Mouse (Mus musculus) T-helper 2 cell (primary cell): Measurements from ENCODE around the gene Elmo3.

Experiments used
- in situ Hi-C: fragments of 300-600 bp; cut with MboI, MseI; formaldehyde crosslinking; loops from one replicate; pipeline ENCODE4 v1.15.1; 2025; ENCODE audit warnings: high pct_unique_total_duplicates

The Elmo3 gene

DNA sequence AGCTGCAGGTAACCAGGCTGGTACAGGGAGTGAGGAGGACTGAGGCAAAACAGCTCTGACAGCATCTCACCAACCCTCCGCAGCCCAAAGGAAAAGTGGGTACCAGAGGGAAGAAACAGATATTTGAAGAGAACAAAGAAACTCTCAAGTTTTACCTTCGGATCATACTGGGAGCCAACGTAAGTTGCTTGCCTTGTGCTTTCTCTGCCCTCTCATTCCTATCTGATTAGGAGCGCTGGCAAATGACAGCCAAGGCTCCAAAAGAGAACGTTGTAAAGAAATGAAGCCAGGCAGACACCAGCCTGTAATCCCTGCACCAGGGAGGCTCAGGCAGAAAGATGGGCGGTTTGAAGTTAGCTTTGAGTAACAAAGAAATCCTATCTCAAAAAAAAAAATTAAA, 21.6 kb downstream of the Elmo3 start:
- in situ Hi-C loops, result loop anchor here (10.0 to 25.0 kb wide), 2 partner anchors 735 to 888 kb away; partner anchors contain the start of genes Nfatc3, Prmt7 and Slc7a6os

GRCm38 (mm10) chr8:105330325-105330724, 24.9 kb downstream of the Elmo3 start:
- in situ Hi-C loops, result loop anchor here (25.0 kb wide), 1 partner anchor 732 kb away; the partner anchor contains the start of gene Nfatc3

DNA sequence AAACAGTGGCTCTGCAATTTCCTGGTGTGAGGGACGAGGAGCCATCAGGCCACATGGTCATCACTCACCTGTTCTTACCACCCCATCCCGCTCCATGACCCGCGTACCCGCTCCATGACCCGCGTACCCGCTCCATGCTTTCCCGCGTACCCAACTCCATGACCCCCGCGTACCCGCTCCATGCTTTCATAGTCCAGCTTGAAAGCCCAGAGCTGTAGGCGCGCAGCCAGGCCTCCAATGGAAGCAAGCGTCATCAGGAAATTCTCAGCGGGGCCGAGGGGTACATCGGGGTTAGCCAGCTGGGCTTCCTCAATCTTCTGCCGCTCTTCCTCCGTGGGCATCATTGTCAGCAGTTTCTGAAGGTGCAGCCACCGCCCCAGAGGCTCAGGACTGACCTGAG, 26.1 kb downstream of the Elmo3 start:
- in situ Hi-C loops, result loop anchor here (25.0 kb wide), 1 partner anchor 731 kb away; the partner anchor contains the start of gene Nfatc3

DNA sequence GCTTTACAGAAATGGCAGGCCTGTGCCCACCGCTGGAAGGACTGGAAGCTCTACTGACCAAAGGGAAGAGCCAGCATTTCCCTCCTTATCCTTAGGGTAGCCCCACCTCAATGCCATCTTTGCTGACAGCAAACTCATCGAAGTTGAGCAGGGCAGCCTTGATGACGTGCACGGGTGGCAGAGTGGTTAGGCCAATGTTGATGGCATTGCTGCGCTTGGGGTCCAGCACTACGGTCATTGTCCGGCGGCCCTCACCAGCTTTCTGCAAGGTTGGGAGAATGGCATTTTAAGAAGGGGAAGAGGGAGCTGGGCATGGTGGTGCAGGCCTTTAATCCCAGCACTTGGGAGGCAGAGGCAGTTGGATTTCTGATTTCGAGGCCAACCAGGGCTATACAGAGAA, 26.5 kb downstream of the Elmo3 start:
- in situ Hi-C loops, result loop anchor here (25.0 kb wide), 1 partner anchor 730 kb away; the partner anchor contains the start of gene Nfatc3

DNA sequence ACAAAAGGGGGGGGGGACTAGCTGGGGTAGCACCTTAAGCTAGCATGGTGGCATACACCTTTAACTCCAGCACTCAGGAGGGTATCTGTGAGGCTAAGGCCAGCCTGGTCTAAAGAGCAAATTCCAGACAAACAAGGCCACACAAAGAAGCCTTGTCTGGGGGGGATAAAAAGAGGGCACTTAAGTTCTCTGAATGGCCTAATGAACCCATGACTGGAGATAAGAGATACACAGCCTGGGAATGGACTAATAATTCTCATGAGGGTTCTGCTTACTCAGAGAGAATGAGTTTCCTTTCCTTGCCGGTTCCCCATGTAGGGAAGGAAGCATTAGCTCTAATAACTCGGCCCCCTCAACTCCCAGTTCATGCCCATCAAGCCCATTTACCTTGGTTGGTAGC, 27.1 kb downstream of the Elmo3 start:
- in situ Hi-C loops, result loop anchor here (25.0 kb wide), 1 partner anchor 730 kb away; the partner anchor contains the start of gene Nfatc3

DNA sequence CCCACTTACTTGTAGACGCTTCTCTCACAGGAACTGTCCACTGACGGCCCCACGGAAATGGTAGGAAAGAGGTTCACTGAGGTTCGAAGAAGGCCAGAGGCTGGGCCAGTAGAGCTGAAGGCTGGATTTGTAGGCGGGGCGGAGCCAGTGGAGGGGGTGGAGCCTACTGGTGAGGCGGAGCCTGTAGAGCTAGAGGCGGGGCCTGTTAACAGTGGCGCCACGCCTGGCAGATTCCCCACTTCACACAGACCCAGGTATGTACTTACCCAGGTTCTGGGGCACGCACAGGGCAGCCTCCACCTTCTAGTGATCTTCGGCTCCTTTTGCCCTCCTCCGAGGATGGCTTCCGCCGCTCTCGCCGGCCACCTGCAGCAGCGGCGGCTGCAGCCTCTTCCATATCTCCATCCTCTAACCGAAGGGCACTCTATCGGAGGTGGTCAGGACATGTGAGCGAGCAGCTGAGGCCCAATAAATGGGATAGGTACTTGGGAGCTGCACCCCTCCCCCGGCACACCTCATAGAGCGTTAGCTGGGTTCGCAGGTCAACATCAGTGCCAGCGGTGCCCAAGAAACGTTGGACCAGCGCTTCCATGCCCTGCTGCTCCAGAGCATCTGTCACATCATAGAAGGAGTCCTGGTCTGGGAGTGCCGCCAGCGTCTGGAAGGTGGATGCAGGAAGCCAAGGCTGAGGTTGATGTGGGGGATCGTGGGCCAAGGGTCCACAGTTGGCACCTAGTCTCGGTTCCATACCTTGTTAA, 31.2 kb downstream of the Elmo3 start:
- in situ Hi-C loops, result loop anchor here (25.0 kb wide), 1 partner anchor 726 kb away; the partner anchor contains the start of gene Nfatc3

DNA sequence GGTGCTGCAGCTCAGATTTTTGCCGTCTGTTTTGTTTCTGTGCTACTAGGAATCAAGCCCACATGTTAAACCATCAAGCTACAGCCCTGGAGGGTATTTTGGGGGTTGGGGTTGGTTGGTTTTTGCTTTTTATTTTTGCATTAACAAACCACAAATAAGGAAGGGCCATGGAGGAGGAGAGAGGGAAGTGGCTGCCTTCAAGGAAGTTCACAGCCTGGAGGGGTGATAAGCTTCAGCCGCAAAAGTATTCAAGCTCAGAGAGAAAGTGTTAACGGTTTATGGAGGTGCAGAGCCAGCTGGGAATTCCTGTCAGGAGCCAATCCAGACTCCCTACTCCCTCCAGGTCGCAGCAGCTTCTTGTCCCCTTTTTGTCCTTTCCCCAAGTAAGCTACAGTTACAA, 33.6 kb downstream of the Elmo3 start:
- in situ Hi-C loops, result loop anchor here (25.0 kb wide), 1 partner anchor 723 kb away; the partner anchor contains the start of gene Nfatc3

DNA sequence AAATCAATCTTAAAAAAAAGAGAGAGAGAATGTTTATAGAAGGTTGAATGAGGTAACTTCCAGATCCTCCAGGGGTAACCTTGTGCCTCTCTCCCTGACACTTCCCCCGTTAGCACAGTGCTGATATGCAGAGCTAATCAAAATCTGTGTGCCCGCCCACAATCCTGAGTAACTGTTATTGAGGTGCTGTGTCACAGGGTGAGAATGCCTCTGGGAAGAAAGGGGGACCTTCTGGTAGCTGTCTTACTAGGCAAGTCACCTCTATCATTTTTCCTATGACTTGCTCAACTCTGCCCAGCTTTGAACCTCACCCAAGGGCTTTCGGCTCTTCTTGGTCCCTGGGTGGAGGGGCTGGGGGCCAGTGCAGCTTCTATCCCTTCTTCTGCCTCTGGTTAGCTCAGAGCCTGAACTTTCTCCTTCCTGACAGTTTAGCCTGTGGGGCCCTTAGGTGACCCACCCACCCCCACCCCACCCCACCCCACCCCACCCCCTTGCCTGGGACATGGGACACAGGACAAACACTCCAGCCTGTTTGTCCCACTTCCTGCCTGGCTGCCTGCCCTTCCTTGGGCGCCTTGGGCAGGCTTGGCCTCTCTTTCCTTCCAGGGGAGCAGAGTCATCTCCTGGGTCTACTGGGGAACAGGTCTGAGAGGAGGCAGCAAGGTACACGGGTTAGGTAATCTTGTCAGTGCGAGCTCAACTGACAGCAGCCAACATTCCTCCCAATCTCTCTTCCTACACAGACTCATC, 34.7 kb downstream of the Elmo3 start:
- in situ Hi-C loops, result loop anchor here (25.0 kb wide), 1 partner anchor 722 kb away; the partner anchor contains the start of gene Nfatc3

- in situ Hi-C loops, result loop anchor here (25.0 kb wide), 1 partner anchor 721 kb away; the partner anchor contains the start of gene Nfatc3
Observed at GRCm38 (mm10) chr8:105341399-105341798, 36.0 kb downstream of the Elmo3 start.

GRCm38 (mm10) chr8:105342768-105343167, 37.4 kb downstream of the Elmo3 start:
- in situ Hi-C loops, result loop anchor here (25.0 kb wide), 1 partner anchor 720 kb away; the partner anchor contains the start of gene Nfatc3

DNA sequence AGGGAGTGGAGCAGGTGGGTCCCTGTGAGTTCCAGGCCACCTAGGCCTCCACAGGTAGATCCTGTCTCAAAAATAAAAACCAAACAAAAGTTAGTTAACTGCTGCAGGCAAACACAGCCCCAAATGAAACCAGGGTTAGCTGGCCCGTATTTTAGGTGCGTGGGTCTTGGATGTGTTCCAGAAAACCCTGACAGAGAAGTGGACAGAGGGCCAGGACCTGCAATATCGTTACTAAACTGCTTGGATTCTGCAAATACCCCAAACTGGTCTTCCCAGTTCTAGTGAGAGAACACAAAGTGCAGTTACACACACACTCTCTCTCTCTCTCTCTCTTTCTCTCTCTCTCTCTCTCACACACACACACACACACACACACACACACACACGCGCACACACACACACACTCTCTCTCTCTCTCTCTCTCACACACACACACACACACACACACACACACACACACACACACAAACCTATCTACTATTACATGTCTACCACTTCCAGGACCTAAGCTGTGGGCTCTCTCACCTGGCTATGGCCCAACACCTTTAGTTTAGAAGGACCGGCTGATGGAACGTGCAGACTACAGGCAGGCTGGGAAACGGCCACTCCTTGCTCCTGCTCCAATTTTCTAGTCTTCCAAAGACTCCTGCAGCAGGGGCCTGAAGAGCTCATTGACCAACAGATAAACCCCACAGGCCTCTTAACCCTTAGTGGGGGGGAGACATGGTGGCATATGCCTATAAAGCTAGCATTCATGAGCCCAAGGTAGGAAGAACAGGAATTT, 38.6 kb downstream of the Elmo3 start:
- in situ Hi-C loops, result loop anchor here (25.0 kb wide), 1 partner anchor 718 kb away; the partner anchor contains the start of gene Nfatc3

GRCm38 (mm10) chr8:105345061-105345975, 39.9 kb downstream of the Elmo3 start:
- in situ Hi-C loops, result loop anchor here (25.0 kb wide), 1 partner anchor 717 kb away; the partner anchor contains the start of gene Nfatc3

DNA sequence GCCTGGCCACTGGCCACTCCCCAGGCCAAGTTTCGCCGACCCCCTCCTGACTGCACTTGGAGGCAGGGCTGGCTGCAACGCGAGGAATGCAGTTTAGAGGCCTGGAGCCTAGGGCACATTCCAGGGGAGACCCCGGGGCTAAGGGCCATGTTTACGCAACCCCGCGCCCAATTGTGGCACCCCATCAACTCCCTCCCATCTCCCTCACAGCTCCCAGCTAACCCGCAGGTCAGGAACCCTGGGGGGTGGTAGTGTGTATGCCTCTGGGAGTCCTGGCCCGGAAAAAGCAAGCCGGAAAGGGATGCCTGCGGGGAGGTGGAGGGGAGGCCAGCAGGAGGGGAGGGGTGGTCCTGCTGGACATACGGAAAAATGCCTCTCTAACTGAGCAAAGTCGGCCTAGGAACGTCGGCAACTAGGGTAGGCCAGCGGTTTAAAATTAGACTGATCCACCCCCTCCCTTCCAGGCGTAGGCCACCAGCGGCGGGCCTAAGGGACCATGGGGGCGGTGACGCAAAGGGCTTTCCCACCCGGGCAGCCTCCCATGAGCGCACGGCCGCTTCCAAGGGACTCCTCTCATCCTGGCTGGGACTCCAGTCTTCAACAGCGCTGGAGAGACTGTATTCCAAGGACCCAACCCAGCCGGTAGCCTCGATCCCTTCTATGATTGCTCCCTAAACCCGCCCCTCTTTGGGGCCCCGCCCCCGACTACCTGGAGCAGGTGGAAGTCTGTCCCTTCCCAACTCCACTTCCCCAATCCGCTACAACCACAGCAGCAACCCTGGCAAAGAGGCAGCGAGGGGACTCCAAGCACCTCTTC, 41.4 kb downstream of the Elmo3 start:
- in situ Hi-C loops, result loop anchor here (25.0 kb wide), 1 partner anchor 715 kb away; the partner anchor contains the start of gene Nfatc3

DNA sequence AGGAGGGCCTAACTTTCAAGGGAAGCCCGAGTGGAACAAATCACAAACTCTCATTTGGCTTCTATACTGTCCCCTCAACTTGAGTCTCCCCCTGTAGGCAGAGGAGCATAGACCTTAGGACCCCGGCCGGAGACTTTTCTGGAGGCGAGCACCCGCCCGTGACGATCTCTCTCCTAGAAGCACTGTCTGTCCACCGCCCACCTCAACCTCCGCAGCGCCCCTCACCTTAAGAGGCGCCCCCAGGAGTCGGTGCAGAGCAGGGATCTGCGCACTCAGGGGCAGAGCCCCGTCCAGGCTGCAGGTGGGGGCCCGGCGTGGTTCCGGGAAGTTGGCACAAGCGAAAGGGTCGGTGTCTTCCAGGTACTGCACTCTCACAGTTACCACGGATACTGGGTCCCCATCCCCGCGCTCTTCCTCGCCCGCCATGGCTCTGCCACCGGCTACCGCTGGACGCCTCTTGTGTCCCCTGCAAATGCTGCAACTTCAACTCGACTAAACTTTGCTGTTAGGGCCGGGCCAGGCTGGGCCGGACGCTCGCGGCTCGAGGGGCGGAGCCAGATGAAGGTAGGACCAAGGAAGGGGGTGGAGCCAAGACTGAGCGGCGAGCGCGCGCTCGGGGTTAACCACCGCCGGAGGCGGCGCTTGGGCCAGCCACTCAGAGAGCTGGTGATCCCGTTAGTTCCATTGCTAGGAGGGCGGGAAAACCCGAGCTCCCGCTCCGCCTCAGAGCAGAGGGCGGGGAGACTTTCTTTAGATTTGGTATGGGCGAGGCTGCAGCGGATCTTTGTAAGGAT, 42.2 kb downstream of the Elmo3 start, which contains the start of gene Fhod1:
Fhod1 (minus strand) TSS at position 526 of the 794 bp plus-strand sequence.
- in situ Hi-C loops, result loop anchor here (25.0 kb wide), 1 partner anchor 715 kb away; the partner anchor contains the start of gene Nfatc3

DNA sequence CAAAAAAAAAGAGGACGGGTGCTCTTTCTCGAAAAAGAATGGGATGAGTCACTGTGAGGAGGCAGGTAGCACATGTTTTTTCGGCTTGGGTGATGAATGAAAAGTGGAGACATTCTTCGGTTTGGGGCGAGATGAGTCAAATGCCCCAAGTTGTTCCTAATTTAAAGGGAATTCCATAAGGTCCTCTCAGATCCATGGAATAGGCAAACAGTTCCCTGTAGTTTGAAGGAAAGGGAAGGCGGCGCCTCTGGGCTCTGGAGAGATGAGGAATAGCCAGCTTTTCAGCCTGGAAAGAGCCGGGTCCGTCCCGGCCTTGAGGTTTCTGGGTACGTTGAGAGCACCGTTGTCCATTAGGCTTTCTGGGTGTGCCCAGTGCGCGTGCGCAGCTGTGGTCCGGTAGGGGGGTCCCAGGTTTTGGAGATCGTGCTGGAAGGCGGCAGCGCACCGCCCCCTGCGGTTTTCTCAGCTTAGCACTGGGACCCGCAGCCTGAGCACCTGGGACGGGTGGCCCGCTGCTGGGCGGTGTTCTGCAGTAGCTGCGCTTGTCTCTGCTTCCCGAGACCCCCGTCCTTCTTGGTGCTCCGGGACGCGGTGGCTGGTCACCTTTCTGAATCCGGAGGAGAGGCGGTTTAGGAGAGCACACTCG, 43.2 kb downstream of the Elmo3 start, which contains the start of gene Slc9a5:
Slc9a5 (plus strand) TSS at position 394 of the 646 bp plus-strand sequence.
- in situ Hi-C loops, result loop anchor here (25.0 kb wide), 1 partner anchor 714 kb away; the partner anchor contains the start of gene Nfatc3

DNA sequence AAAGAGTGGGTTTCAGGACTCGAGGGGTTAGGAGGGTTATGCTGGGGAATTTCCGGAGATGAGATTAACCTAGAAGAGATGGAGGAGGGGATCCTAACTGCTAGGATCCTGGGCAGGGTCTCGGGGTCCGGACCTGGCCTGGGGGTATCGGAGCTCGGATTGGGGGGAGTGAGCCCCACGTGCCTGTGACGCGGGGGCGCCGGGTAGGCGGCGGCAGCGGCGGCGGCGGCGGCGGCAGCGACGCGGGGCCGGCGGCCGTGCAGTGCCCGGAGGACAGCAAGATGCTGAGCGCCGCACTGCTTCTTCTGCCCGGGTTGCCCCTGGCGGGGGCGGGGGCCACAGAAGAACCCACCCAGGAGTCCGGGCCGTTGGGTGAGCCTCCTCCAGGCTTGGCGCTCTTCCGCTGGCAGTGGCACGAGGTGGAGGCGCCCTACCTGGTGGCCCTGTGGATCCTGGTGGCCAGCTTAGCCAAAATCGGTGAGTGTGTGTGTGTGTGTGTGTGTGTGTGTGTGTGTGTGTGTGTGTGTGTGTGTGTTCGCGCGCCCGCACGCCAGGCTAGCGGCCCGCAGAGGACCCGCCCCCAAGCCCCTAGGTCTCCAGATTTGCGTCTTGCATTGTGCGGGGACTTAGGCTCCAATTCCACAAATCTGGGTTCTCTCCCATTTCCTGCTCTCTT, 43.8 kb downstream of the Elmo3 start:
- in situ Hi-C loops, result loop anchor here (25.0 kb wide), 1 partner anchor 713 kb away; the partner anchor contains the start of gene Nfatc3

GRCm38 (mm10) chr8:105350186-105350585, 44.8 kb downstream of the Elmo3 start:
- in situ Hi-C loops, result no loop called here
